Mouse (Mus musculus): ENCODE results near the gene Rnf141. TPM values are rescaled to one million over a fixed set of nuclear protein-coding genes. Genes with fewer than 3 reads are reported as not detected.

Gene Rnf141
- polyA plus RNA-seq (2015; fragmentation: Nextera tagmentation; extraction: Ambion mirVana) = 26.3 and 30.3 TPM in 2 replicates

DNA sequence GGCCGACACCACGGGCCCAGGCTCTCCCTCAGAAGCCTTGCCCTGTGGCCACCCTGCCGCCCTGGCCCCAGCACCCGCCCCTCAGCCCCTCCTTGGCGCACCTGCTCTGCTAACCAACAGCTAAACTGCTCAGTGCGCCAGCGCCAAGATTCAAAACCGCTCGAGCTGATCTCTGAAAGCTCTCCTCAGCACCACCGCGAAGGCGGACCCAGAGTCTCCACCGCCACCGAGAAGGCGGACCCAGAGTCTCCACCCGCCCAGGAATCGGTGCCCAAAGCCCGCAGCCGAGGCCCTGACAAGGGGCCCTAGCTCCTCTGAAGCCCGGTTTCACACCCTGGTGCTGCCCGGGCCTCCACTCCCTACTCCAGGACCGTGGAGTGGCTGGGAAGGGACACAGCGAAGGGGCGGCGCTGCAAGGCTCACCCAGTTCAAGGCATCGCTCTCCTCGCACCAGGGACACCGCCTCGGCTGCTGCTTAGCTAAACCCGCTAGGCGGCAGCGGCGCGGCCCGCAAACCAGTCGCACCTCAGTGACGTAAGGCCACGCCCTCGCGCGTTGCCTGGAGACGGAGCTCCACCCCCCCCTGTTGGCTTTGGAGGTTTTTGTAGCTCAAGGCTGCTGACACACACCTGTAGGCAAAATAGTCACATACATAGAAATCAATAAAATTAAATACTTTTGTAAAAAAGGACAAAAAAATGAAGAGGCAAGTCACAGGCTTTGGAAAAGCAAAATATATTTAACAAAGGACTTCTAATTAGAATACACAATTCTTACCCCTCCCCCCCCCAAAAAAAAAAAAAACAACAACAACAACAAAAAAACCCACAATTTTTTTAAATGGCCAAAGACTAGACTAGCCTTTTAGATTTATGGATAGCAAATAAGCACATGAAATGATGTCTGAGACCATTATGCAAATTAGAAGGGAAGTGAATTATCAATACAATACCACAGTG is at the start of gene Rnf141:
TSS of gene Rnf141 (minus strand) at position 542 of the 959 bp plus-strand sequence.

DNA sequence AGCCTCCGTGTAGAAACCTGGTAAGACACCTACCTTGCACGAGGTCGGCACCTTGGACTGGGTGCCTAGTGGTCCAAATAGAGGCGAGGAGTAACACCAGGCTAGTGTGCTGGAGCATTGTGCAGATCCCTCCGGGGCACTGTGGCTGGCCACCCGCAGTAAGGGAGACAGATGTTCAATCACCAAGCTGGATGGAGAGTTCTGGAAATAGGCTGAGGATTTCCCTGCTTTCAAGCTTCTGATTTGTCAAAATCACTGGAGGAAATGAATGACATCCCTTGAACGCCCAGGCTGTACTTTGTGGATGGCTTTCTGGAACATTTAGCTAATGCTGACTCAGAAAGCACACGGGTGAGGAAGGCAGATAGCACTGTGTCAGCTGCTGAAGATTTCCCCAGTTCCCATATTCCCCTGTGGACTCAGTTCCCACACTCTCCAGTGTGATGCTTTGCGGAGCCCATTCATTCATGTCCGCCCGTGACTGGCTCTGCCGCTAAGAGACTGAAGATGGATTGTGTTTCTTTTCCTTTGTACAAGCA is 18.6 kb upstream of the Rnf141 start, which contains the start of gene Lyve1:
TSS of gene Lyve1 (minus strand) at position 489 of the 539 bp plus-strand sequence.

DNA sequence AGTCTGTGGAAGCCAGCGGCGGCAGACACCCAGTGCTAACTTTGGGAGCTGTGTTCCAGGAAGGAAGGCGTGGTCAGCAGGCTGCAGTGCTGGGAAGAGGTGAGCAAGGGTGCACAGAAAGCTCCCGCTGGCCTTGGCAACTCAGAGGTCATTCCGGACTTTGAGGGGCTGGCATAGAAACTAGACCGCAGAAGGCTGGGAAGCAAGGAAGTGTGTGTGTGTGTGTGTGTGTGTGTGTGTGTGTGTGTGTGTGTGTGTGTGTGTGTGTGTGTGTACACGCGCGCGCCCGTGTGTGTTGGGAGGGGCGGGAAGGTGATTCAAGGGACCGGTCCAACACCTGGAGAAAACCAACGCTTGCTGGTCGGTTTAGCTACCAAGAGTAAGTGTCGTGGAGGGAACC is 76.3 kb downstream of the Rnf141 start, which contains the start of gene Ampd3:
TSS of gene Ampd3 (plus strand) at position 206 of the 400 bp plus-strand sequence.

Small RNA genes within 50 kb of the gene (microRNA-seq; reads per million reads assigned to microRNA genes)
- not detected for gene Gm47282 (ENCODE audit: borderline replicate concordance, insufficient number of aligned reads)

Other genes starting within 250 kb of the Rnf141 start
- gene Sbf2, start 229.5 kb downstream of the Rnf141 start, polyA plus RNA-seq (2015; fragmentation: Nextera tagmentation; extraction: Ambion mirVana) = 17.0 and 24.9 TPM in 2 replicates
- gene Adm, start 216.8 kb downstream of the Rnf141 start, polyA plus RNA-seq (2015; fragmentation: Nextera tagmentation; extraction: Ambion mirVana) = 34.3 and 57.5 TPM in 2 replicates
- 18.6 and 29.2 TPM in 2 replicates for gene Ampd3, start 76.3 kb downstream of the Rnf141 start, polyA plus RNA-seq (2015; fragmentation: Nextera tagmentation; extraction: Ambion mirVana)
- 35.3 and 46.8 TPM in 2 replicates for gene Lyve1, start 18.8 kb upstream of the Rnf141 start, polyA plus RNA-seq (2015; fragmentation: Nextera tagmentation; extraction: Ambion mirVana)
- 4.9 and 7.1 TPM in 2 replicates for gene Mrvi1, start 138.0 kb upstream of the Rnf141 start, polyA plus RNA-seq (2015; fragmentation: Nextera tagmentation; extraction: Ambion mirVana)
- gene Ctr9, start 184.5 kb upstream of the Rnf141 start, polyA plus RNA-seq (2015; fragmentation: Nextera tagmentation; extraction: Ambion mirVana) = 37.7 and 45.8 TPM in 2 replicates
- gene Eif4g2, start 238.6 kb upstream of the Rnf141 start, polyA plus RNA-seq (2015; fragmentation: Nextera tagmentation; extraction: Ambion mirVana) = 405 and 409 TPM in 2 replicates